Mouse (Mus musculus): ENCODE data around the gene Lin28a. TPM values are rescaled to one million over a fixed set of nuclear protein-coding genes. Genes with fewer than 3 reads are reported as not detected.

Gene Lin28a
- total RNA-seq (2015) = 4.8 TPM in 2 replicates
- total RNA-seq (2017) = 30.8 and 36.5 TPM in 2 replicates

DNA sequence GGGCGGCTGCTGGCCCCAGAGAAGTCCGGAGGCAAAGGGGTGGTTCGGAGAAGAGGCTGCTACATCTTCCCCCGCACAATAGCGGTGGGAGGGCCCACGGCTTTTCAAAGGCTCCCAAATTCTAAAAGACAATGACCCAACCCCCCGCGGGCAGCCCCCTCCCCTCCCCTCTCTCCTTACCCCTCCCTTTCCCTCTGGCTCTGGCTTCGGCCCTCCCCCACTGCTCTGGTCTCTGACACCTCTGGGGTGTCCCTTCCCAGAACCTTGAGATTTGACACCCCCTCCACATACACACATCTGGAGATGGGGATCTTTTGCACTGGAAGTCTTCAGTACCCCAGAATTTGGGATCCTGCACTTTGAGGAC lies at the start of gene Lin28a:
Lin28a (minus strand) TSS at position 63 of the 367 bp plus-strand sequence.
- no peak for ATAC-seq (ENCODE audit: poor library complexity, severe bottlenecking)

GRCm38 (mm10) chr4:134067833-134068544 lies 49.3 kb upstream of the Lin28a start:
- no peak for ATAC-seq (ENCODE audit: poor library complexity, severe bottlenecking)

DNA sequence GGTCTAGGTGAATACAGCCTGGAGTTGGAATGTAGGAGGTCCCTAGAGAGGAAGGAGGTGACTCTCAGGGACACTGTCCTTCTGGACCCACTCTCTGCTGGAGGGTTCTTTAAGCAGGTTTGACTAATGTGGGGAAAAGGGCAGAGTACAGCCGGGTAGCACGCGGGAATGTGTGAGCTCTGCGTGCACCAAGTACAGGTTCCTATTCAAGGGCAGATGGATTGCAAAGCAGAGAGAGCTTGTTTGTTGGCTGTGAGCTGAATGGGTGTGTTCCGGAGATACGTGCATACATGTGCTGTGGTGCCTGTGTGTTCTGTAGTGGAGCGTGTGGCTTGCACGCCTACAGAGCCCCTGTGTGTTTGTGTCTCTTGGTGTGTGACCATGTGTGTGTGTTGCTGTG lies 48.7 kb upstream of the Lin28a start:
- no peak for ATAC-seq (ENCODE audit: poor library complexity, severe bottlenecking)

GRCm38 (mm10) chr4:134065431-134066004 lies 46.9 kb upstream of the Lin28a start:
- ATAC-seq (ENCODE audit: poor library complexity, severe bottlenecking) = no peak

DNA sequence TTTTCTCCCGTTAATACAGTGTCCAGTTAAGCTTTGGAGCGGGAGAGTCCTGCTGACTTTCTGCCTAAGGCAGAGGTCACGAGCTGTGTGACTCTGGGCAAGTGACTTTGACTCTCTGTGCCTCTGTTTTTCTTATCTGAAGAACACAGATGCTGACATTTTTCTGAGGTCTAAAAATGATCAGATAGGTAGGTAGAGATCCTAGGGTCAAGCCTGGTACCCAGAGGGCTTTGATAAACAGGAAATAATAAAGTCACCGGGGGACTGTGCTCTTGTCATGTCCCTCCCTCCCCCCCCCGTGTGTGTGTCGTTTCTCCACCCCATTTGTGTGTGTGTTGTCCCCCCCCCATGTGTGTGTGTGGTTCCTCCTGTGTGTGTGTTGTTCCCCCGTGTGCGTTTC lies 43.9 kb upstream of the Lin28a start:
- ATAC-seq (ENCODE audit: poor library complexity, severe bottlenecking) = no peak

DNA sequence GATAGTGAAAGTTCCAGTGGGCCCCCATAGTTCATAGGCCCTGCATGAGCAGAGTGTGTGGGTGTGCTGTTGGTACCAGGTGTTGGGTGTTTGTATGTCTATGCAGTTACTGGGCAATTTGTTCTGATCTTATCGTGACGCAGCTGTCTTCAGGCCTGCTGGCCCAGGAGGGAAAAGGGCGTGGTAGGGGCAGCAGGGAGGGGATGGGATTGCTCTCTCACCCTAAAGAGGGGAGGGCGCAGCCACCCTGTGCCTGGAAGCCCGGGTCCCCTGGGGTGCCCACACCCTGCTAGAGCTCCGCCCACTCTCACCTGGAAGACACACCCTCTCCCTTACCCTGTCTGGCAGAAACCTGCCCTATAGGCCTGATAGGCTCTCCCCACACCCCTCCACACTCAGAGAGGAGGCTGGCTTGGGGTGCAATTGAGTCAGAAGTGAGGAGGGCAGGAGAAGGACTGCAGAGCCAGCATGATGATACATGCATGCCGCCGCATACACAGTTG lies 43.4 kb upstream of the Lin28a start:
- ATAC-seq (ENCODE audit: poor library complexity, severe bottlenecking) = no peak

- ATAC-seq (ENCODE audit: poor library complexity, severe bottlenecking) = no peak
These were observed 42.7 kb upstream of the Lin28a start for GRCm38 (mm10) chr4:134061166-134061830.

- no peak for ATAC-seq (ENCODE audit: poor library complexity, severe bottlenecking)
These were observed 41.7 kb upstream of the Lin28a start, which contains the start of gene Crybg2 for GRCm38 (mm10) chr4:134060135-134060865. TSS of gene Crybg2 (plus strand) at chr4:134060815.

DNA sequence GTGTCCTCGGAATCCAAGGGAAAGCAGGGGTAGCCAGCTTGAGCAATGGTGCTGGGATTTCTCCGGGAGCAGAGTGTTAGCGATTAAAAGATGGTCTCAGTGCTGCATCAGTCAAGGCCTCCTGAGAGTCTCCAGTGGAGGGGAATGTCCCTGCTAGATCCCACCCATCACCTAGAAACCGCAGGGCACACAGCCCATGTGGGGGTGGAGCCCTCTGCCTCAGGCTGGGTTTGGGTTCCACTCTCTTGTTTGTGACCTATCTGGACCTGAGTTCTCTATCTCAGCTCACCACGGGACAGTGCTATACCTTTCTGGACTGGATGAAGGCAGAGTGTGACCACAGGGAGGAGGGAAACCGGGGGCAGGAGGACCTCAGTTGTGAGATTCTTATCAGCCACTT lies 40.3 kb upstream of the Lin28a start:
- ATAC-seq (ENCODE audit: poor library complexity, severe bottlenecking) = no peak

GRCm38 (mm10) chr4:134058166-134058715 lies 39.6 kb upstream of the Lin28a start:
- no peak for ATAC-seq (ENCODE audit: poor library complexity, severe bottlenecking)

DNA sequence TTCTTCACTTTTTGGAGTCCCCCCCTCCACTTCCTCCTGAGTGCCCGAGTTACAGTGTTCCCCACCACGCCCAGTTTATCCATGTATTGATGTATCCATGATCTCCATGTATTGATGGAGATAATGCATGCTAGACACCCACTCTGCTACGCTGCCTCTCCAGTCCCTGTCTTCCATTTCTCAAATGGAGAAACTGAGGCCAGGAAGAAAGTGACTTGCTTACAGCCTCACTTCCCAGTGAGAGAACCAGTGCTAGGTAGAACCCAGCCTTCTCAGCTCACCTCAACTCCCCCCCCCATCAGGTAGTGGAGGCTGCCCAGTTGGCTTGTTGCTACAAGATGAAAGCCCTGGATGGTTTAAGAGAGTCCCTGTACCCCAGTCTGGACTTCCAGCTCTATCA lies 34.9 kb upstream of the Lin28a start, which contains the start of gene Zfp683:
Zfp683 (plus strand) TSS at position 301 of the 400 bp plus-strand sequence.
- no peak for ATAC-seq (ENCODE audit: poor library complexity, severe bottlenecking)

DNA sequence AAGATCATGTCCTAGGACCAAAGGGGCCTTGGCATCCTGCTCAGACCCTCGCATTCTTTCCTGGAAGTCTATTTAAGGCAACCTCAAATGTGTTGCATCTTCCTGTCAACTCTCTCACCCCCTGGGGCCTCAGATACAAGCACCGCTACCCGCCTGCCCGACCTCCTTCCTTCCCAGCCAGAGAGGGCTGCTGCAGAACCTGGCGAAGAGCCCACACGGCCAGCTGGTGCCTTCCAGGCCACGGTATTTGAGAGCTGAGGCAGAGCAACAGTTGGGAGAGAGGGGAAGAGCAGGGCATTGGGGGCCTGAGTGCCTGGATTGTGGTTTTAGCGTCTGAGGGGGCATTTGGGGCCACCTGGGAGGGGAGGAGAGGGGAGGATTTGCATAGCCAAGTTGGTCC lies 33.9 kb upstream of the Lin28a start:
- no peak for ATAC-seq (ENCODE audit: poor library complexity, severe bottlenecking)

DNA sequence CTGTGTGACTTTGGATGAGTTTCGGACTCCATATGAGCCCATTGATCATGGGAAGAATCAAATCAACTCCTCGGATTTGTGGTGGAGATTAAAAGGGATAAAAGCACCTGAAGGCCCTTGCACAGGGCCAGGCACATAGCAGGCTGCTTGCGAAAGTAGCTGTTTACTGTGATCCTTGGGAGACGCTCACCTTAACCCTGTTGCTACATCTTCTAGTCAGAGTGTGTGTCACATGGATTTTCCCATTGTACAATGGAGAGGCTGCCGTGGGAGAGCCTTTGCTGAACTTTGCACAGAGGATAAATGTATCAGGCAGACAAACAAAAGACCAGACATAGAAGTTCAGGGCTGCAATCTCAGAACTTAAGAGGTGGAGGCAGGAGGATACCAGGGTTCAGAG lies 33.3 kb upstream of the Lin28a start:
- ATAC-seq (ENCODE audit: poor library complexity, severe bottlenecking) = no peak

DNA sequence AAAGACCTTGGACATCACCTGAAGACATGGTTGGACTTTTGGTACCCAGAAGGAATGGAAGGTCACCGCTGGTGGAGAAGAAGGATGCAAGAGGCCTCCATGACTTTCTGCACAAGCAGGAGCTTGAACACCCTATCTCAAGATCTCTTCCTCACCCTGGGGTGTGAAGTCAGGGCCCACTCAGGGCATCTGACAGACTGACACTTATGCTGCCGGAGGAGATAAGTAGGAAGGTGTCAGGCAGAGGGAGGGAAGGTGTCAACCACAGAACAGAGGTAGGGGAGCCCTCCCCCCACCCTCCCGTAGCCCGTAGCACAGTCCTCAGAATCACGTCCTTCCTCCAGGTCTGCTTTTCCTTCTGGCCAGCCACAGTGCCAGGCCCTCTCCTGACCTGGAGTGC lies 29.0 kb upstream of the Lin28a start:
- ATAC-seq (ENCODE audit: poor library complexity, severe bottlenecking) = no peak

- ATAC-seq (ENCODE audit: poor library complexity, severe bottlenecking) = 0 out of 2 replicates have a peak, but pooled peaks have one; percentile 33
These were observed 24.4 kb upstream of the Lin28a start for GRCm38 (mm10) chr4:134043041-134043440.

DNA sequence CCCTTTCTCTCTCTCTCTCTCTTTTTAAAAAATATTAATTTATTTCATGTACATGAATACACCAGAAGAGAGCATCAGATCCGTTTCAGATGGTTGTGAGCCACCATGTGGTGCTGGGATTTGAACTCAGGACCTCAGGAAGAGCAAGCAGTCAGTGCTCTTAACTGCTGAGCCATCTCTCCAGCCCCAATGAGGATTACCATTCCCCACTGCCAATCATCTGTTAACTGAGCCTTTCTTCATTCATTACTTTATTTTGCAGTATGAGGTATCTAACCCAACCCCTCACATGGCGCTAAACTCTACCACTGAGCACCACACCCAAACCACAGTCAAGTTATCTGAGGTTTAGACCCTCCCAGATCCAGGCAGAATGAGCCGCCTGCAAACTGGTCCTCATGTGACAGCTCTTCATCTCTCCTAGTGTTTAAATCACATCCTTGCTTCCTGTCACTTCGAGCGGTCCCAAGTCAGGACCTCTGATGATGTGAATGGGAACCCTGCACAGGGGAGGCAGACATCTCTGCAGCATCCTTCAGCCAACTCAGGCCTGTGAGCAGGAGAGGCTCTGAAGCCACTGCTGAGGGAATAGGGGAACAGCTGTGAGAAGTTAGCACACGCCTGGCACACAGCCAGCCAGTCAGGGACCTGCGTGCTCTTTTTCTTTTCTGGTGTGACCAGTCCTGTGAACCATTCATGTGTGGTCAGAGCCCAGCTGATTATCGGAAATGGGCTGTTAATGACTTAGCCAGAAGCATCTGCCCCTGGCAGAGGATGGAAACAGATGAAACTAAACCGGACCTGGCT lies 22.9 kb upstream of the Lin28a start:
- ATAC-seq (ENCODE audit: poor library complexity, severe bottlenecking) = peak; percentile 71

DNA sequence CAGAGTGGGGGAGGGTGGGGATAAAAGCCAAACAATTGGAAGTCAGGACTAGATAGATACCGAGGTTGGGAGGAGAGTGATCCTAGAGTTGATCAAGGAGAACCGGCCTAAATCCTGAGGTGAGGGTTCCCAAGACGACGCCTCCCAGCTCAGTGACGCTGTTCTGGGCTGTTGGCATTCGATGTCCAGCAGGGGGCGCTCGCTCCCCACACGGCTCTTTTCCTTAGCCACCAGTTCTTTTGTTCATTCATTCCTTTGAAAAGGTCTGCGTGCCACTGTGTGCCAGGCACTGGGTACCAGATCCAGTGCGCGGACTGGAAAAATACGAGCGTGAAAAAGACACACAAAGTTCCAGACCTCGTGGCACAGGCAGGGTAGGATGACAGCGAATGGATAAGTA lies 17.3 kb upstream of the Lin28a start:
- ATAC-seq (ENCODE audit: poor library complexity, severe bottlenecking) = peak; percentile 84

DNA sequence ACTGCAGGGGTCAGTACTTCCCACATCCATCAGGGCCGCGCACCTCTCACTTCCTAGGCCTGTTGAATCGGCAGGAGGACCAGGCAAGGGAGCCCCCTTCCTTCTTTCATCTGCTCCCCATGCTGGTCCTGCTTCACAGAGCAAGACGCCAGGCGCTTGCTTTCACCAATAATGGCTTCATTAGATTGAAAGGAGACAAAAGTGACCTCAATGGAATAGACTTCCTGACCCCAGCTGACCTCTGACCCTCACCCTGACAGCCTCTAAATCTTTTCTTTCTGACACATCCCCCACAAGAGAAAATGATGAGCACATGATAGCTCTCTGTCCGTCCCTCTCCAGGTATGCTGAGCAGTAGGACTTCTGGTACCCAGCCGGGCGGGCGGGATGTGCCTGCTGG lies 7.2 kb upstream of the Lin28a start:
- no peak for ATAC-seq (ENCODE audit: poor library complexity, severe bottlenecking)

DNA sequence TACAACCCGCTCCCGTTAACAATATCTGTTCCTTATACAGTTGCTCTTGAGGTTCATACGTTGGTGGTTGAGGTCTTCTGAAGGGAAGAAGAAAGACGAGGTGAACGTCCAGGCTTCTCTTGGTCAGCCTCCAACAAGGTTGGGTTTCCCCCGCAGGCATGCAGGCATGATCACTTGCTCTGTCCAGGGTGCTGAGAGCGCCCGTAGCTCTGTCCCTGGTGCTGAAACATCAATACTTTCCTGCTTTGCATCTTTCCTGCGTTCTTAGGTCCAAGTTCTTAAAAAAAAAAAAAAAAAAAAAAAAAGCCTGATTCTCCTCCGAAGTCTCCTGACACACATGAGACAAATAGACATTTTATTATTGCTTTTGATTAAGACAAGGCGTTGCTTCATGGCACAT lies 2.0 kb upstream of the Lin28a start:
- ATAC-seq (ENCODE audit: poor library complexity, severe bottlenecking) = peak; percentile 66; the same call in 1 of the 2 replicates
